Mouse (Mus musculus): ENCODE results near the gene Aagab. TPM values are rescaled to one million over a fixed set of nuclear protein-coding genes. Genes with fewer than 3 reads are reported as not detected.

Aagab gene
- polyA plus RNA-seq, 1 experiment from 2014 or later: 30.3 TPM

GRCm38 (mm10) chr9:63606594-63606993, 4.1 kb downstream of the Aagab start:
- H3K4me1 ChIP-seq: peaks cover 38% of the 10 kb centered on the region
- H3K27ac ChIP-seq (replicated peaks): no peak overlapping the region
- no peak overlapping the region for H3K4me3 ChIP-seq (replicated peaks)
- H3K9me3 ChIP-seq (replicated peaks): no peaks in the 10 kb centered on the region
- ATAC-seq (ENCODE audit: insufficient number of reproducible peaks, low FRiP score, low TSS enrichment, low read depth): no peak
- no peaks in the 10 kb centered on the region for H3K27me3 ChIP-seq
- H3K9ac ChIP-seq: no peak overlapping the region
- no peaks in the 10 kb centered on the region for H3K36me3 ChIP-seq
- WGBS: 54% methylated on average over 2 of the region's 2 CpGs
- H3K4me2 ChIP-seq (replicated peaks): no peak overlapping the region

GRCm38 (mm10) chr9:63608006-63608405, 5.5 kb downstream of the Aagab start:
- H3K27me3 ChIP-seq: no peaks in the 10 kb centered on the region
- 77% methylated on average over 6 of the region's 6 CpGs for WGBS
- H3K36me3 ChIP-seq: no peaks in the 10 kb centered on the region
- no peaks in the 10 kb centered on the region for H3K9me3 ChIP-seq (replicated peaks)
- no peak for ATAC-seq (ENCODE audit: insufficient number of reproducible peaks, low FRiP score, low TSS enrichment, low read depth)
- H3K27ac ChIP-seq (replicated peaks): no peak overlapping the region
- peaks cover 45% of the 10 kb centered on the region for H3K4me1 ChIP-seq
- H3K4me2 ChIP-seq (replicated peaks): no peak overlapping the region
- H3K9ac ChIP-seq: no peak overlapping the region
- no peak overlapping the region for H3K4me3 ChIP-seq (replicated peaks)

GRCm38 (mm10) chr9:63609246-63609645, 6.8 kb downstream of the Aagab start:
- 68% methylated on average over 8 of the region's 8 CpGs for WGBS
- Histone ChIP-seq H3K4me3 (replicated peaks) (no peak overlapping the region), H3K4me1 (peaks cover 45% of the 10 kb centered on the region), H3K27ac (replicated peaks) (no peak overlapping the region), H3K27me3 (no peaks in the 10 kb centered on the region), H3K36me3 (no peaks in the 10 kb centered on the region), H3K4me2 (replicated peaks) (no peak overlapping the region), H3K9me3 (replicated peaks) (no peaks in the 10 kb centered on the region), H3K9ac (no peak overlapping the region)
- no peak for ATAC-seq (ENCODE audit: insufficient number of reproducible peaks, low FRiP score, low TSS enrichment, low read depth)

DNA sequence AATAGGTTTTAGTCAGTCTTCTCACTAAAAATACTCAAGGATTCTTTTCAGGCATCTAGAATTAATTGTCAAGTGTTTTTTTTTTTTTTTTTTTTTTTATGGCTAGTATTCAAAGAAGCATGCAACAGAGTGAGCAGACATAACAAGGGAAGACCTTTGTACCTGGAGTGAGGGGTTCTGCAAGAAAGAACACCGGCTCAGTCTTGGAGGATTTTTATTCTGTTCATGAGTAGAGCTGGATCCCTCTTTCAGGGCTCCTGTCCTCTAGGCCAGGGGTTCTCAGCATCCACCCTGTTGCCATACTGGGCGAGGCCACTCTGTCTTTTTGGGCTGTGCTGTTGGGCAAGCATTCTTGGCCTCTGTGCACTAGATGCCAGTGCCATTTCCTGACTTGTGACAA, 7.3 kb downstream of the Aagab start:
- peaks cover 50% of the 10 kb centered on the region for H3K4me1 ChIP-seq
- no peak overlapping the region for H3K4me3 ChIP-seq (replicated peaks)
- H3K9me3 ChIP-seq (replicated peaks): no peaks in the 10 kb centered on the region
- WGBS: 96% methylated on average over 2 of the region's 2 CpGs
- H3K27ac ChIP-seq (replicated peaks): no peak overlapping the region
- H3K4me2 ChIP-seq (replicated peaks): no peak overlapping the region
- H3K27me3 ChIP-seq: no peaks in the 10 kb centered on the region
- H3K9ac ChIP-seq: no peak overlapping the region
- no peaks in the 10 kb centered on the region for H3K36me3 ChIP-seq
- ATAC-seq (ENCODE audit: insufficient number of reproducible peaks, low FRiP score, low TSS enrichment, low read depth): no peak

- peak overlapping the region; percentile 80 for H3K27ac ChIP-seq (replicated peaks)
- no peaks in the 10 kb centered on the region for H3K36me3 ChIP-seq
- no peak overlapping the region for H3K4me3 ChIP-seq (replicated peaks)
- H3K4me1 ChIP-seq: peaks cover 52% of the 10 kb centered on the region
- 74% methylated on average over 6 of the region's 6 CpGs for WGBS
- H3K9me3 ChIP-seq (replicated peaks): no peaks in the 10 kb centered on the region
- ATAC-seq (ENCODE audit: insufficient number of reproducible peaks, low FRiP score, low TSS enrichment, low read depth): no peak
- no peaks in the 10 kb centered on the region for H3K27me3 ChIP-seq
- H3K9ac ChIP-seq: no peak overlapping the region
- H3K4me2 ChIP-seq (replicated peaks): no peak overlapping the region
Observed at GRCm38 (mm10) chr9:63610231-63610630, 7.8 kb downstream of the Aagab start.

DNA sequence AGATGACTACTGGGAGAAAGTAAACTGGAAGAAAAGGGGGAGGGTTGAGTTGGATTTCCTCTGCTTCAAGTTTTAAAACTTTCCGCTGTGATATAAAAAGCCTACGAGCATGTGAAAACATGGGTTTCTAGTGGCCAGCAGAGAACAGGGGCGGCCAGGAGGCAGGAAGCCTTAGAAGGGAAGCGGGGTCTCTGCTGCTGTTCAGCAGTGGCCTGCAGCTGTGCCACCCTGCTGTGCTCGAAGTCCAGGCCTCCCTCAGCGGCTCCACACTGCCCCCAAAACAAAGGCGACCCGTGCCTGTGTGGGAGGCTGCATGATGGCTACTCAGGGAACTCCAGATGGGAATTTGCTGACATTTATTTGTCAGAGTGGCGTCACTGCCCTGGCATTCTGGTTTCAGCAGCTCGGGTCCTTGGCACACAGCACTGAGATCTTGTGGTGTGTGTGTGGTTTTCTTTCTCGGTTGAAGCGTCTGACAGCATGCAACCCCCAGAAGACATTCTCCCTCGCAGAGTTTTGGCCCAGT, 8.4 kb downstream of the Aagab start:
- Histone ChIP-seq H3K27ac (replicated peaks) (peak overlapping the region; percentile 80), H3K4me1 (peaks cover 52% of the 10 kb centered on the region), H3K4me2 (replicated peaks) (peak overlapping the region; percentile 28; the same call in 1 of the 2 replicates), H3K9me3 (replicated peaks) (no peaks in the 10 kb centered on the region), H3K9ac (no peak overlapping the region), H3K36me3 (no peaks in the 10 kb centered on the region), H3K27me3 (no peaks in the 10 kb centered on the region), H3K4me3 (replicated peaks) (no peak overlapping the region)
- ATAC-seq (ENCODE audit: insufficient number of reproducible peaks, low FRiP score, low TSS enrichment, low read depth): peak; percentile 66
- 16% methylated on average over 13 of the region's 13 CpGs for WGBS

- no peak overlapping the region for H3K4me2 ChIP-seq (replicated peaks)
- no peak for ATAC-seq (ENCODE audit: insufficient number of reproducible peaks, low FRiP score, low TSS enrichment, low read depth)
- H3K9ac ChIP-seq: no peak overlapping the region
- no peaks in the 10 kb centered on the region for H3K27me3 ChIP-seq
- no peak overlapping the region for H3K4me3 ChIP-seq (replicated peaks)
- 0 out of 2 replicates have a peak overlapping the region, but pooled peaks have one; percentile 8 for H3K27ac ChIP-seq (replicated peaks)
- H3K9me3 ChIP-seq (replicated peaks): no peaks in the 10 kb centered on the region
- WGBS: 67% methylated on average over 5 of the region's 5 CpGs
- H3K4me1 ChIP-seq: peaks cover 52% of the 10 kb centered on the region
- peaks cover 6% of the 10 kb centered on the region; the same call in 1 of the 2 replicates for H3K36me3 ChIP-seq
Observed at GRCm38 (mm10) chr9:63611967-63612366, 9.5 kb downstream of the Aagab start.

- no peaks in the 10 kb centered on the region for H3K27me3 ChIP-seq
- peak overlapping the region; percentile 52 for H3K27ac ChIP-seq (replicated peaks)
- no peak overlapping the region for H3K9ac ChIP-seq
- ATAC-seq (ENCODE audit: insufficient number of reproducible peaks, low FRiP score, low TSS enrichment, low read depth): peak; percentile 81
- WGBS: 37% methylated on average over 16 of the region's 16 CpGs
- H3K9me3 ChIP-seq (replicated peaks): no peaks in the 10 kb centered on the region
- H3K36me3 ChIP-seq: peaks cover 12% of the 10 kb centered on the region
- H3K4me3 ChIP-seq (replicated peaks): no peak overlapping the region
- peak overlapping the region; percentile 15; the same call in 1 of the 2 replicates for H3K4me2 ChIP-seq (replicated peaks)
- peaks cover 52% of the 10 kb centered on the region for H3K4me1 ChIP-seq
Observed at GRCm38 (mm10) chr9:63612565-63613515, 10.4 kb downstream of the Aagab start.

DNA sequence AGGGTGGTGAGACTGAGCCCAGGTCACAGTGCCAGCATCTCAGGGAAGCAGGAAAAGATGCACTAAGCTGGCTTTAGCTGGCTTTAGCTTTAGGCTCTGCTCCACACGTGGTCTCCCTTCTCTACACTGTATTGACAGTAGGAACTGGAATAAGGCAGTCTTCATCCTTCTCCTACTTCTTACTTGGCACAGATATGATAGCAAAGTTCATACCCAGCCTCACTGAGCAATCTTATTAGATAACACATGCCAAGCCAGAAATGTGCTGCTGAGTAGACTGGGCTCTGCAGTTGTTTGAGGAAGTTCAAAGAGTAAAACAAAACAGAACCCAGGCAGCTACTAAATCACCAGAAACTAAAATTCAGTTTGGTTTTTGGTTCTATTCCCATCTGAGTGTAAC, 11.1 kb downstream of the Aagab start:
- Histone ChIP-seq H3K4me2 (replicated peaks) (peak overlapping the region; percentile 15; the same call in 1 of the 2 replicates), H3K36me3 (peaks cover 16% of the 10 kb centered on the region), H3K4me3 (replicated peaks) (no peak overlapping the region), H3K4me1 (peaks cover 52% of the 10 kb centered on the region), H3K9ac (no peak overlapping the region), H3K27me3 (no peaks in the 10 kb centered on the region), H3K27ac (replicated peaks) (peak overlapping the region; percentile 52), H3K9me3 (replicated peaks) (no peaks in the 10 kb centered on the region)
- 13% methylated on average over 1 of the region's 1 CpGs for WGBS
- no peak; the same call in 1 of the 2 replicates for ATAC-seq (ENCODE audit: insufficient number of reproducible peaks, low FRiP score, low TSS enrichment, low read depth)

GRCm38 (mm10) chr9:63614018-63614985, 11.8 kb downstream of the Aagab start:
- H3K4me1 ChIP-seq: peaks cover 52% of the 10 kb centered on the region
- no peak overlapping the region for H3K4me3 ChIP-seq (replicated peaks)
- no peak for ATAC-seq (ENCODE audit: insufficient number of reproducible peaks, low FRiP score, low TSS enrichment, low read depth)
- peaks cover 21% of the 10 kb centered on the region for H3K36me3 ChIP-seq
- H3K27ac ChIP-seq (replicated peaks): peak overlapping the region; percentile 6; the same call in 1 of the 2 replicates
- no peaks in the 10 kb centered on the region for H3K27me3 ChIP-seq
- WGBS: 51% methylated on average over 11 of the region's 11 CpGs
- no peaks in the 10 kb centered on the region for H3K9me3 ChIP-seq (replicated peaks)
- H3K9ac ChIP-seq: no peak overlapping the region
- no peak overlapping the region for H3K4me2 ChIP-seq (replicated peaks)

DNA sequence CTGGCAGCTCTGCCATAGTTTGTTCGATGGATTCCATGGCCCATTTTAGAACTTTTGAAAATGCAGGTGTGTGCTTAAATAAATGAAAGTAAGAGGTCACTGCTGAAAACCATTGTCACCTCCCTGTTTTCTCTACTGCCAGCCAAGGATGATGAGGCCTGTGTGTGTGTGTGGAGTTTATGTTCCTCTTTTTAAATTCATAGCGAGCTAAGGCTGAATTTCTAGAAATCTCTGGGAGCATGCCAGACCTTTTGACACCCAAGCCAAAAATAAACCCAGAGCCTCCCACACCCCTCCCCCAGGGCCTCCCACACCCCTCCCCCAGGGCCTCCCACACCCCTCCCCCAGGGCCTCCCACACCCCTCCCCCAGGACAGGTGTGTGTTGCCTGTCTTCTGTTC, 15.5 kb downstream of the Aagab start:
- Histone ChIP-seq H3K27ac (replicated peaks) (no peak overlapping the region), H3K9ac (no peak overlapping the region), H3K27me3 (no peaks in the 10 kb centered on the region), H3K4me2 (replicated peaks) (no peak overlapping the region), H3K9me3 (replicated peaks) (no peaks in the 10 kb centered on the region), H3K4me3 (replicated peaks) (no peak overlapping the region), H3K4me1 (peaks cover 20% of the 10 kb centered on the region), H3K36me3 (peaks cover 42% of the 10 kb centered on the region)
- WGBS: 76% methylated on average over 2 of the region's 2 CpGs
- no peak for ATAC-seq (ENCODE audit: insufficient number of reproducible peaks, low FRiP score, low TSS enrichment, low read depth)
